Mouse (Mus musculus): ENCODE results near the gene Mr1. TPM values are rescaled to one million over a fixed set of nuclear protein-coding genes. Genes with fewer than 3 reads are reported as not detected.
A peak's percentile ranks its signal among the peaks of the same experiment; 100 is the strongest.

The Mr1 gene
- polyA plus RNA-seq, 1 experiment from 2014 or later = 8.6 TPM

DNA sequence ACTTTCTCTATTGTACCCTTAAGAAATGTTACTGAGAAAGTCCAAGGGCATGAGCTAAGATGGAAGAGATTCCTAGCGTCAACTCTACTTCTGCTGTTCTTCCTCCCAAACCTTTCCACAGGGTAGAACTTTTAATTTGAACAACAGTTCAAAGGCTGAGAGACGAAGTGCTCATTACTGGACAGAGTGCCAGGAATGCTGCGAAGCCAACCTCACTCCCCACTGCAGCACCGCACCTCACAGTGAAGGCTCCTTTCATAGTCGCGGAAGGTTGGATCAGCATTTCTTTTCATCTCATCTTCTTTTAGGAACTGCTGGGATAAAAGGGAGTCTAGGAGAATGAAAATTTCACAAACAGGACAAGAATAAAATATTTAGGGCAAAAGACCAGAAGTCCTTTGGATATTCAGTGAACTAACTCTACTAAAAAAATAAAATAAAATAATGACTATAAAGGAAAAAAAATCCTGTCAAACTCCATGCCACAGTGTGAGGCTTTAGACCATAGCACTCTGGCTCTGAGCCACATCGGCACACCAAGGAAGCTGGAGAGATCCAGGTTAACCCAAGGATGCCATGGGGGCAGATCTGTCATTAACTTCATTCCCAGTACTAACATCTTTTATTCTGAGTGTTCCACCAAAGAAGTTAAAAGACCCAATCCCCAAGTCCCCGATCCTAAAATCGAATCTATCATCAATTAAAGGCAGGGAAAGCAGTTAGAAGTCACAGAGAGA lies 52.5 kb downstream of the Mr1 start:
- Histone ChIP-seq H3K9ac (ENCODE audit: low read length) (peak overlapping the region; percentile 12; the same call in 1 of the 2 replicates), H3K36me3 (ENCODE audit: control insufficient read depth, insufficient read depth, low read length) (no peaks in the 10 kb centered on the region), H3K4me2 (ENCODE audit: low read length) (peak overlapping the region; percentile 34), H3K27me3 (ENCODE audit: control insufficient read depth, insufficient read depth, low read length) (no peaks in the 10 kb centered on the region), H3K4me3 (ENCODE audit: control insufficient read depth in 1 of 2, insufficient read depth in 1 of 2, low read depth in 1 of 2, low read length in 2 of 2) (no peak overlapping the region), H3K4me1 (ENCODE audit: control insufficient read depth in 2 of 2, insufficient read depth in 2 of 2, low read length in 2 of 2) (peaks cover 30 to 64% of the 10 kb centered on the region in 2 experiments), H3K9me3 (ENCODE audit: control insufficient read depth, low read length) (no peaks in the 10 kb centered on the region), H3K27ac (replicated peaks in 1 of 2; ENCODE audit: control insufficient read depth in 1 of 2, insufficient read depth in 1 of 2, low read depth in 2 of 2, low read length in 2 of 2) (peak overlapping the region; percentile 78 to 81)
- 42% methylated on average over 9 of the region's 9 CpGs for whole genome bisulfite sequencing
- no peak for ATAC-seq (ENCODE audit: insufficient number of reproducible peaks, insufficient read depth, low FRiP score, low read depth)

GRCm38 (mm10) chr1:155093145-155093791 lies 53.3 kb downstream of the Mr1 start:
- peaks cover 30 to 67% of the 10 kb centered on the region in 2 experiments for H3K4me1 ChIP-seq (ENCODE audit: control insufficient read depth in 2 of 2, insufficient read depth in 2 of 2, low read length in 2 of 2)
- WGBS = 9% methylated on average over 4 of the region's 4 CpGs
- no peaks in the 10 kb centered on the region for H3K9me3 ChIP-seq (ENCODE audit: control insufficient read depth, low read length)
- H3K27ac ChIP-seq (replicated peaks in 1 of 2; ENCODE audit: control insufficient read depth in 1 of 2, insufficient read depth in 1 of 2, low read depth in 2 of 2, low read length in 2 of 2) = peak overlapping the region; percentile 78 to 81
- peak overlapping the region; percentile 35; the same call in 1 of the 2 replicates for H3K9ac ChIP-seq (ENCODE audit: low read length)
- no peak overlapping the region for H3K4me3 ChIP-seq (ENCODE audit: control insufficient read depth in 1 of 2, insufficient read depth in 1 of 2, low read depth in 1 of 2, low read length in 2 of 2)
- H3K36me3 ChIP-seq (ENCODE audit: control insufficient read depth, insufficient read depth, low read length) = no peaks in the 10 kb centered on the region
- ATAC-seq (ENCODE audit: insufficient number of reproducible peaks, insufficient read depth, low FRiP score, low read depth) = peak; percentile 54; the same call in 1 of the 2 replicates
- peak overlapping the region; percentile 34 for H3K4me2 ChIP-seq (ENCODE audit: low read length)
- H3K27me3 ChIP-seq (ENCODE audit: control insufficient read depth, insufficient read depth, low read length) = no peaks in the 10 kb centered on the region

- peak overlapping the region; percentile 34 for H3K4me2 ChIP-seq (ENCODE audit: low read length)
- WGBS = 23% methylated on average over 14 of the region's 14 CpGs
- peak overlapping the region; percentile 70 to 81 for H3K27ac ChIP-seq (replicated peaks in 1 of 2; ENCODE audit: control insufficient read depth in 1 of 2, insufficient read depth in 1 of 2, low read depth in 2 of 2, low read length in 2 of 2)
- H3K4me3 ChIP-seq (ENCODE audit: control insufficient read depth in 1 of 2, insufficient read depth in 1 of 2, low read depth in 1 of 2, low read length in 2 of 2) = no peak overlapping the region
- H3K36me3 ChIP-seq (ENCODE audit: control insufficient read depth, insufficient read depth, low read length) = no peaks in the 10 kb centered on the region
- ATAC-seq (ENCODE audit: insufficient number of reproducible peaks, insufficient read depth, low FRiP score, low read depth) = peak; percentile 43
- peaks cover 28 to 66% of the 10 kb centered on the region in 2 experiments for H3K4me1 ChIP-seq (ENCODE audit: control insufficient read depth in 2 of 2, insufficient read depth in 2 of 2, low read length in 2 of 2)
- H3K9ac ChIP-seq (ENCODE audit: low read length) = peak overlapping the region; percentile 39; the same call in 1 of the 2 replicates
- H3K9me3 ChIP-seq (ENCODE audit: control insufficient read depth, low read length) = no peaks in the 10 kb centered on the region
- no peaks in the 10 kb centered on the region for H3K27me3 ChIP-seq (ENCODE audit: control insufficient read depth, insufficient read depth, low read length)
These were observed 54.5 kb downstream of the Mr1 start for GRCm38 (mm10) chr1:155091842-155092800.

DNA sequence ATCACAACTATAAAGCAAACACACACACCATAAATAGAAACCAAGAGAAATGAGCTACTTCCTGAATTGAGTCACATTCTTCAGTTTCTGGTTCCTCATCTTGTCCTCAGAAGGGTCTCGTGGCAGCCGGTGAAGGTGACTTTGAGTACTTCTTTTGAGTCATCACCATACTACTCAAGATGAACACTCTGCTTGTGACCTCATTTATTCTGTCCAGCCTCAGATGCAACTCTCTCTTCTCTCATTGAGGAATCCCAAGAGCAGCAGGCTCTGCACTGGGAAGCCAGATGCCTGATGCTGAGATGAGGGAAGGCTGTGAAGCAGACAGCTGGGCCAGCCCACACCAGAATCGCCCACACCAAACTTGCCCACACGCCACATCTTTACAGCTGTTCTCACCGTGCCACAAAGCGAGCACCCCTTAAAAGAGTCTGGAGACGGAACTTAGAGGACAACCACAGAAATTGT lies 55.2 kb downstream of the Mr1 start:
- H3K9ac ChIP-seq (ENCODE audit: low read length) = no peak overlapping the region
- H3K9me3 ChIP-seq (ENCODE audit: control insufficient read depth, low read length) = no peaks in the 10 kb centered on the region
- no peak for ATAC-seq (ENCODE audit: insufficient number of reproducible peaks, insufficient read depth, low FRiP score, low read depth)
- no peaks in the 10 kb centered on the region for H3K36me3 ChIP-seq (ENCODE audit: control insufficient read depth, insufficient read depth, low read length)
- no peak overlapping the region for H3K4me3 ChIP-seq (ENCODE audit: control insufficient read depth in 1 of 2, insufficient read depth in 1 of 2, low read depth in 1 of 2, low read length in 2 of 2)
- peak overlapping the region; percentile 34; the same call in 1 of the 2 replicates for H3K4me2 ChIP-seq (ENCODE audit: low read length)
- peaks cover 34 to 66% of the 10 kb centered on the region in 2 experiments for H3K4me1 ChIP-seq (ENCODE audit: control insufficient read depth in 2 of 2, insufficient read depth in 2 of 2, low read length in 2 of 2)
- 77% methylated on average over 7 of the region's 7 CpGs for WGBS
- H3K27me3 ChIP-seq (ENCODE audit: control insufficient read depth, insufficient read depth, low read length) = no peaks in the 10 kb centered on the region
- peak overlapping the region in 1 of 2 experiments; percentile 81; a peak in 3 of 4 replicates for H3K27ac ChIP-seq (replicated peaks in 1 of 2; ENCODE audit: control insufficient read depth in 1 of 2, insufficient read depth in 1 of 2, low read depth in 2 of 2, low read length in 2 of 2)

DNA sequence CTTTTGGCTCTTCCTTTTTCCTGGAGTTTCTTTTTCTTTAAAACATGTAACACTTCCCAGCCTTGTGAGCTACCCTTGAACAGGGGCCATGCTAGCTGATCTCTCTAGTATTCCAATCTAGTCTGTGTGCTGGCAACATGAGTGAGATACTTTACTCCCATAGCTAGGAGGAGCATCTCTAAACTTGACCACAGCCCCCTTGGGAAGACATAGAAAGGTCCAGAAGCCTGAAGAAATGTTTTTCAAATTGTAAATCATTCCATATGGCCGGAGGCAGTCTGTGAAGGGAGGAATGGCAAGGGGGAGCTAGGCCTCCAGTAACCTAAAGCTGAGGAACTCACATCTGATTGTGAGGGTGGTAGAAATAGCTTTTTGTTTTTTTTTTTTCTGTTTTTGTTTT lies 55.9 kb downstream of the Mr1 start:
- Histone ChIP-seq H3K4me2 (ENCODE audit: low read length) (no peak overlapping the region), H3K9me3 (ENCODE audit: control insufficient read depth, low read length) (no peaks in the 10 kb centered on the region), H3K27ac (replicated peaks in 1 of 2; ENCODE audit: control insufficient read depth in 1 of 2, insufficient read depth in 1 of 2, low read depth in 2 of 2, low read length in 2 of 2) (no peak overlapping the region), H3K27me3 (ENCODE audit: control insufficient read depth, insufficient read depth, low read length) (no peaks in the 10 kb centered on the region), H3K9ac (ENCODE audit: low read length) (no peak overlapping the region), H3K4me1 (ENCODE audit: control insufficient read depth in 2 of 2, insufficient read depth in 2 of 2, low read length in 2 of 2) (peaks cover 37 to 67% of the 10 kb centered on the region in 2 experiments), H3K36me3 (ENCODE audit: control insufficient read depth, insufficient read depth, low read length) (no peaks in the 10 kb centered on the region), H3K4me3 (ENCODE audit: control insufficient read depth in 1 of 2, insufficient read depth in 1 of 2, low read depth in 1 of 2, low read length in 2 of 2) (no peak overlapping the region)
- ATAC-seq (ENCODE audit: insufficient number of reproducible peaks, insufficient read depth, low FRiP score, low read depth) = no peak
- WGBS = 100% methylated on average over 1 of the region's 1 CpGs

- Histone ChIP-seq H3K4me1 (ENCODE audit: control insufficient read depth in 2 of 2, insufficient read depth in 2 of 2, low read length in 2 of 2) (peaks cover 40 to 67% of the 10 kb centered on the region in 2 experiments), H3K36me3 (ENCODE audit: control insufficient read depth, insufficient read depth, low read length) (no peaks in the 10 kb centered on the region), H3K9me3 (ENCODE audit: control insufficient read depth, low read length) (no peaks in the 10 kb centered on the region), H3K9ac (ENCODE audit: low read length) (no peak overlapping the region), H3K4me3 (ENCODE audit: control insufficient read depth in 1 of 2, insufficient read depth in 1 of 2, low read depth in 1 of 2, low read length in 2 of 2) (no peak overlapping the region), H3K27ac (replicated peaks in 1 of 2; ENCODE audit: control insufficient read depth in 1 of 2, insufficient read depth in 1 of 2, low read depth in 2 of 2, low read length in 2 of 2) (no peak overlapping the region), H3K27me3 (ENCODE audit: control insufficient read depth, insufficient read depth, low read length) (no peaks in the 10 kb centered on the region), H3K4me2 (ENCODE audit: low read length) (no peak overlapping the region)
- no peak for ATAC-seq (ENCODE audit: insufficient number of reproducible peaks, insufficient read depth, low FRiP score, low read depth)
- 87% methylated on average over 7 of the region's 7 CpGs for WGBS
These were observed 56.3 kb downstream of the Mr1 start for GRCm38 (mm10) chr1:155090327-155090726.

All from heart, embryonic 14.5 days (tissue).